Mouse (Mus musculus): ENCODE measurements around the gene Gas7. TPM values are rescaled to one million over a fixed set of nuclear protein-coding genes. Genes with fewer than 3 reads are reported as not detected.

Gas7 gene
- total RNA-seq, 1 experiment = 2.4 TPM

- Histone ChIP-seq H3K9ac (ENCODE audit: insufficient read depth, low read depth, low read length, poor library complexity, severe bottlenecking) (no peak overlapping the region), H3K27ac (ENCODE audit: insufficient read depth, low read depth, low read length, poor library complexity, severe bottlenecking) (no peak overlapping the region), H3K4me3 (ENCODE audit: insufficient read depth in 1 of 2, low read depth in 1 of 2, low read length in 2 of 2, poor library complexity in 1 of 2, severe bottlenecking in 1 of 2) (no peak overlapping the region), H3K9me3 (ENCODE audit: control insufficient read depth, insufficient read depth, low read depth, low read length) (no peaks in the 10 kb centered on the region), H3K4me1 (ENCODE audit: control insufficient read depth in 2 of 2, insufficient read depth in 2 of 2, low read length in 2 of 2, poor library complexity in 1 of 2) (no peaks in the 10 kb centered on the region), H3K36me3 (ENCODE audit: control insufficient read depth, insufficient read depth, low read length, poor library complexity, severe bottlenecking) (no peaks in the 10 kb centered on the region)
- in situ Hi-C loops (cut with MboI; ENCODE audit: low sequenced_read_pairs in 2 of 2, unreplicated experiment in 2 of 2) = no loop called here
- TF ChIP-seq CHD2 (IDR thresholded peaks at IDR 0.05; ENCODE audit: low read depth, low read length) (no peak), MAFK (IDR thresholded peaks at IDR 0.05; ENCODE audit: insufficient read depth, low read depth, low read length) (no peak), HCFC1 (IDR thresholded peaks at IDR 0.05; ENCODE audit: borderline replicate concordance, insufficient read depth, low read length) (no peak), ZNF384 (IDR thresholded peaks at IDR 0.05; ENCODE audit: low read depth, low read length) (no peak), ZC3H11A (IDR thresholded peaks at IDR 0.05; ENCODE audit: borderline replicate concordance, low read depth, low read length) (no peak)
- DNase-seq (ENCODE audit: low read depth, low spot score) = no peak
Measured at GRCm38 (mm10) chr11:67533151-67533550, 77.9 kb downstream of the Gas7 start.

- in situ Hi-C loops (cut with MboI; ENCODE audit: low sequenced_read_pairs in 2 of 2, unreplicated experiment in 2 of 2) = no loop called here
- no peak for DNase-seq (ENCODE audit: low read depth, low spot score)
Measured at GRCm38 (mm10) chr11:67535703-67536102, 80.5 kb downstream of the Gas7 start.

GRCm38 (mm10) chr11:67536413-67536812 is 81.2 kb downstream of the Gas7 start:
- in situ Hi-C loops (cut with MboI; ENCODE audit: low sequenced_read_pairs in 2 of 2, unreplicated experiment in 2 of 2) = no loop called here
- no peaks in the 10 kb centered on the region for H3K9me3 ChIP-seq (ENCODE audit: control insufficient read depth, insufficient read depth, low read depth, low read length)

More at GRCm38 (mm10) chr11:67535703-67536102, 80.5 kb downstream of the Gas7 start:
- Histone ChIP-seq H3K9ac (ENCODE audit: insufficient read depth, low read depth, low read length, poor library complexity, severe bottlenecking) (no peak overlapping the region), H3K9me3 (ENCODE audit: control insufficient read depth, insufficient read depth, low read depth, low read length) (no peaks in the 10 kb centered on the region), H3K4me3 (ENCODE audit: insufficient read depth in 1 of 2, low read depth in 1 of 2, low read length in 2 of 2, poor library complexity in 1 of 2, severe bottlenecking in 1 of 2) (no peak overlapping the region), H3K27ac (ENCODE audit: insufficient read depth, low read depth, low read length, poor library complexity, severe bottlenecking) (no peak overlapping the region), H3K4me1 (ENCODE audit: control insufficient read depth in 2 of 2, insufficient read depth in 2 of 2, low read length in 2 of 2, poor library complexity in 1 of 2) (no peaks in the 10 kb centered on the region), H3K36me3 (ENCODE audit: control insufficient read depth, insufficient read depth, low read length, poor library complexity, severe bottlenecking) (no peaks in the 10 kb centered on the region)
- no peak for TF ChIP-seq CHD2 (IDR thresholded peaks at IDR 0.05; ENCODE audit: low read depth, low read length)
- TF ChIP-seq HCFC1 (IDR thresholded peaks at IDR 0.05; ENCODE audit: borderline replicate concordance, insufficient read depth, low read length) = no peak
- no peak for TF ChIP-seq ZNF384 (IDR thresholded peaks at IDR 0.05; ENCODE audit: low read depth, low read length)
- TF ChIP-seq ZC3H11A (IDR thresholded peaks at IDR 0.05; ENCODE audit: borderline replicate concordance, low read depth, low read length) = no peak
- no peak for TF ChIP-seq MAFK (IDR thresholded peaks at IDR 0.05; ENCODE audit: insufficient read depth, low read depth, low read length)

GRCm38 (mm10) chr11:67537353-67537752 is 82.1 kb downstream of the Gas7 start:
- TF ChIP-seq CHD2 (IDR thresholded peaks at IDR 0.05; ENCODE audit: low read depth, low read length) (no peak), MAFK (IDR thresholded peaks at IDR 0.05; ENCODE audit: insufficient read depth, low read depth, low read length) (no peak), HCFC1 (IDR thresholded peaks at IDR 0.05; ENCODE audit: borderline replicate concordance, insufficient read depth, low read length) (no peak), ZNF384 (IDR thresholded peaks at IDR 0.05; ENCODE audit: low read depth, low read length) (no peak), ZC3H11A (IDR thresholded peaks at IDR 0.05; ENCODE audit: borderline replicate concordance, low read depth, low read length) (no peak)
- no peak for DNase-seq (ENCODE audit: low read depth, low spot score)
- Histone ChIP-seq H3K27ac (ENCODE audit: insufficient read depth, low read depth, low read length, poor library complexity, severe bottlenecking) (no peak overlapping the region), H3K9ac (ENCODE audit: insufficient read depth, low read depth, low read length, poor library complexity, severe bottlenecking) (no peak overlapping the region), H3K36me3 (ENCODE audit: control insufficient read depth, insufficient read depth, low read length, poor library complexity, severe bottlenecking) (no peaks in the 10 kb centered on the region), H3K4me1 (ENCODE audit: control insufficient read depth in 2 of 2, insufficient read depth in 2 of 2, low read length in 2 of 2, poor library complexity in 1 of 2) (no peaks in the 10 kb centered on the region), H3K4me3 (ENCODE audit: insufficient read depth in 1 of 2, low read depth in 1 of 2, low read length in 2 of 2, poor library complexity in 1 of 2, severe bottlenecking in 1 of 2) (no peak overlapping the region), H3K9me3 (ENCODE audit: control insufficient read depth, insufficient read depth, low read depth, low read length) (no peaks in the 10 kb centered on the region)
- in situ Hi-C loops (cut with MboI; ENCODE audit: low sequenced_read_pairs in 2 of 2, unreplicated experiment in 2 of 2) = no loop called here

More at GRCm38 (mm10) chr11:67536413-67536812, 81.2 kb downstream of the Gas7 start:
- Histone ChIP-seq H3K9ac (ENCODE audit: insufficient read depth, low read depth, low read length, poor library complexity, severe bottlenecking) (no peak overlapping the region), H3K4me1 (ENCODE audit: control insufficient read depth in 2 of 2, insufficient read depth in 2 of 2, low read length in 2 of 2, poor library complexity in 1 of 2) (no peaks in the 10 kb centered on the region), H3K36me3 (ENCODE audit: control insufficient read depth, insufficient read depth, low read length, poor library complexity, severe bottlenecking) (no peaks in the 10 kb centered on the region), H3K27ac (ENCODE audit: insufficient read depth, low read depth, low read length, poor library complexity, severe bottlenecking) (no peak overlapping the region), H3K4me3 (ENCODE audit: insufficient read depth in 1 of 2, low read depth in 1 of 2, low read length in 2 of 2, poor library complexity in 1 of 2, severe bottlenecking in 1 of 2) (no peak overlapping the region)
- TF ChIP-seq MAFK (IDR thresholded peaks at IDR 0.05; ENCODE audit: insufficient read depth, low read depth, low read length) (no peak), CHD2 (IDR thresholded peaks at IDR 0.05; ENCODE audit: low read depth, low read length) (no peak), ZC3H11A (IDR thresholded peaks at IDR 0.05; ENCODE audit: borderline replicate concordance, low read depth, low read length) (no peak), ZNF384 (IDR thresholded peaks at IDR 0.05; ENCODE audit: low read depth, low read length) (no peak), HCFC1 (IDR thresholded peaks at IDR 0.05; ENCODE audit: borderline replicate concordance, insufficient read depth, low read length) (no peak)
- DNase-seq (ENCODE audit: low read depth, low spot score) = no peak

GRCm38 (mm10) chr11:67538557-67538956 is 83.3 kb downstream of the Gas7 start:
- in situ Hi-C loops (cut with MboI; ENCODE audit: low sequenced_read_pairs in 2 of 2, unreplicated experiment in 2 of 2) = no loop called here
- DNase-seq (ENCODE audit: low read depth, low spot score) = no peak
- Histone ChIP-seq H3K9me3 (ENCODE audit: control insufficient read depth, insufficient read depth, low read depth, low read length) (no peaks in the 10 kb centered on the region), H3K4me3 (ENCODE audit: insufficient read depth in 1 of 2, low read depth in 1 of 2, low read length in 2 of 2, poor library complexity in 1 of 2, severe bottlenecking in 1 of 2) (no peak overlapping the region), H3K36me3 (ENCODE audit: control insufficient read depth, insufficient read depth, low read length, poor library complexity, severe bottlenecking) (no peaks in the 10 kb centered on the region), H3K9ac (ENCODE audit: insufficient read depth, low read depth, low read length, poor library complexity, severe bottlenecking) (no peak overlapping the region), H3K27ac (ENCODE audit: insufficient read depth, low read depth, low read length, poor library complexity, severe bottlenecking) (no peak overlapping the region), H3K4me1 (ENCODE audit: control insufficient read depth in 2 of 2, insufficient read depth in 2 of 2, low read length in 2 of 2, poor library complexity in 1 of 2) (no peaks in the 10 kb centered on the region)
- no peak for TF ChIP-seq MAFK (IDR thresholded peaks at IDR 0.05; ENCODE audit: insufficient read depth, low read depth, low read length)
- TF ChIP-seq ZC3H11A (IDR thresholded peaks at IDR 0.05; ENCODE audit: borderline replicate concordance, low read depth, low read length) = no peak
- no peak for TF ChIP-seq ZNF384 (IDR thresholded peaks at IDR 0.05; ENCODE audit: low read depth, low read length)
- TF ChIP-seq HCFC1 (IDR thresholded peaks at IDR 0.05; ENCODE audit: borderline replicate concordance, insufficient read depth, low read length) = no peak
- TF ChIP-seq CHD2 (IDR thresholded peaks at IDR 0.05; ENCODE audit: low read depth, low read length) = no peak

Measured in ES-E14 (cell line).